Mouse (Mus musculus) limb, embryonic 11.5 days (tissue): Measurements from ENCODE around the gene Spata22. TPM values are rescaled to one million over a fixed set of nuclear protein-coding genes. Genes with fewer than 3 reads are reported as not detected.
"Not testable (repeated sequence)": the region's sequence is repeated elsewhere in the genome, so short reads cannot be mapped to it uniquely, and the experiment has no call there.

Source experiments
- ATAC-seq: fragments of 200-750 bp; cut with Nextera tagmentation; 2 replicates; pipeline ENCODE4 v1.8.0; 2017; ENCODE audit warnings: low read depth; ENCODE audit not compliant: insufficient number of reproducible peaks, low FRiP score, low TSS enrichment
- DNase-seq: peaks from one replicate; pipeline ENCODE4 v3.0.0-alpha.2; 2015; ENCODE audit warnings: low spot score
- H3K27ac ChIP-seq: fragments of 300-500 bp; sonication (generic); replicated peaks from 2 replicates; pipeline ENCODE4 v1.5.1; 2014; ENCODE audit warnings: low read depth, mild to moderate bottlenecking, low read length
- H3K27me3 ChIP-seq: fragments of 300-500 bp; sonication (generic); 2 replicates; pipeline ENCODE4 v1.6.1; 2014; ENCODE audit warnings: mild to moderate bottlenecking, low read length, mixed read lengths; ENCODE audit not compliant: control insufficient read depth, insufficient read depth
- H3K36me3 ChIP-seq: fragments of 300-500 bp; sonication (generic); 2 replicates; pipeline ENCODE4 v1.6.1; 2014; ENCODE audit warnings: mild to moderate bottlenecking, low read length, moderate library complexity, mixed read lengths; ENCODE audit not compliant: control insufficient read depth, insufficient read depth
- H3K4me1 ChIP-seq: fragments of 300-500 bp; sonication (generic); 2 replicates; pipeline ENCODE4 v1.6.1; 2014; ENCODE audit warnings: low read length, mixed read lengths; ENCODE audit not compliant: control insufficient read depth, insufficient read depth
- H3K4me2 ChIP-seq: fragments of 300-500 bp; sonication (generic); 2 replicates; pipeline ENCODE4 v1.6.1; 2014; ENCODE audit warnings: low read depth, mild to moderate bottlenecking, moderate library complexity; ENCODE audit not compliant: severe bottlenecking
- H3K4me3 ChIP-seq: fragments of 300-500 bp; sonication (generic); 2 replicates; pipeline ENCODE4 v1.5.1; 2014; ENCODE audit warnings: low read depth, low read length
- H3K9ac ChIP-seq: fragments of 300-500 bp; sonication (generic); 2 replicates; pipeline ENCODE4 v1.6.1; 2014; ENCODE audit warnings: mild to moderate bottlenecking, low read length
- H3K9me3 ChIP-seq: fragments of 300-500 bp; sonication (generic); 2 replicates; pipeline ENCODE4 v1.6.1; 2016; ENCODE audit warnings: low read length; ENCODE audit not compliant: control insufficient read depth
- whole genome bisulfite sequencing: fragments of 180-500 bp; shearing (Covaris S2); extraction: QIAGEN DNeasy Blood & Tissue Kit; methylation state at CpG from one replicate; pipeline ENCODE4 v1.1.7; 2014; 5-methylcytosine and 5-hydroxymethylcytosine counted together
- polyA plus RNA-seq: library from polyadenylated mRNA; unstranded; fragments of >200 nt; fragmentation: Nextera tagmentation; extraction: Ambion mirVana; gene quantifications from 2 replicates; pipeline ENCODE4 v1.2.1, GENCODE M21; 2014

Spata22 gene
- polyA plus RNA-seq, 1 experiment from 2014 or later: not detected

GRCm38 (mm10) chr11:73318581-73318980 lies 11.0 kb upstream of the Spata22 start:
- H3K27ac ChIP-seq, H3K9me3 ChIP-seq, H3K4me1 ChIP-seq, ATAC-seq, H3K27me3 ChIP-seq, H3K4me2 ChIP-seq, DNase-seq, H3K36me3 ChIP-seq, H3K4me3 ChIP-seq, H3K9ac ChIP-seq: not testable (repeated sequence)
- 80% methylated on average over 2 of the region's 2 CpGs for WGBS

DNA sequence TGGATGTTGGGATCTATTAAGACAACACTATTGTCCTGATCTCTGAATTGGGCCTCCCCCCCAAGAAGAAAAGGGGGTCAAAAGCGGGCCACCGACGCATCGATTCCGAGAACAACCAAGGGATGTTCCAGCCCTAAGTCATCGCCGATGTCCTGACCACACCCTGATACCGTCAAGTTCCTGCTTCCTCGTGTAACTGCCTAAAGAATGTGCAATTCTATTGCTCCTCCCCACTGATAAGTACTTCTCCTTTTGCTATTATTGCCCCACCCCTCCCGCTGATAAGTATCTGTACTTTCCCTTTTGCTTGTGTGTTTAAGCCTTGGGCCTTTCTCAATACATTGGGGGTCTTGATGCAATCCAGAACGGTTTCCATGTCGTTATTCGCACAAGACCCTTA lies 8.5 kb upstream of the Spata22 start:
- H3K27ac ChIP-seq, H3K9me3 ChIP-seq, H3K4me1 ChIP-seq, H3K27me3 ChIP-seq, H3K4me3 ChIP-seq, H3K36me3 ChIP-seq, H3K9ac ChIP-seq, H3K4me2 ChIP-seq, DNase-seq, ATAC-seq: not testable (repeated sequence)
- 96% methylated on average over 13 of the region's 13 CpGs for WGBS

GRCm38 (mm10) chr11:73323906-73324830 lies 5.4 kb upstream of the Spata22 start:
- Histone ChIP-seq H3K9ac (no peak overlapping the region), H3K36me3 (no peaks in the 10 kb centered on the region), H3K27me3 (no peaks in the 10 kb centered on the region), H3K27ac (no peak overlapping the region), H3K9me3 (no peaks in the 10 kb centered on the region), H3K4me1 (no peaks in the 10 kb centered on the region), H3K4me3 (no peak overlapping the region), H3K4me2 (no peak overlapping the region)
- ATAC-seq (no peak), DNase-seq (no peak)
- 72% methylated on average over 9 of the region's 9 CpGs for WGBS

DNA sequence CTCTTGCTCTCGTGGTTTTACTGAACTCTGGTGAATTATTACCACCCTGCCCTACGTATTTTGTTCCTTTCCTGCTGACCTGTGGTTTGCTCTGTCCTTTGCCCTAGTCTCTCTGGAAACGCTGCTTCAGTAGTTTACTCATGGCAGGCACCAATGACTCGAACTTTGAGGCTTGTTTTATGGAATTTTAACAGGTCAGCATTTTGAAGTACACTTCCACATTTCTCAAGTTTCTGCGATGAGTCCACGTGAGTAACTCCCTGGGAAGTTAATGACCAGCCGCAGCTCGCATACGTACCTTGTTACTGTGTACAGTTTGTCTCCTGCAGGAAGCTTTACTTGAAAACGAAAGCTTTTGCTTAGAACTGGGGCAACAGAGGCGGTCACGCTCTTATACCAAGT lies 3.1 kb upstream of the Spata22 start:
- H3K36me3 ChIP-seq: no peaks in the 10 kb centered on the region
- no peak overlapping the region for H3K9ac ChIP-seq
- H3K4me3 ChIP-seq: no peak overlapping the region
- DNase-seq (peak; percentile 22), ATAC-seq (no peak)
- H3K27ac ChIP-seq: no peak overlapping the region
- WGBS: 35% methylated on average over 12 of the region's 12 CpGs
- H3K4me2 ChIP-seq: no peak overlapping the region
- H3K9me3 ChIP-seq: no peaks in the 10 kb centered on the region
- H3K4me1 ChIP-seq: no peaks in the 10 kb centered on the region
- H3K27me3 ChIP-seq: no peaks in the 10 kb centered on the region

DNA sequence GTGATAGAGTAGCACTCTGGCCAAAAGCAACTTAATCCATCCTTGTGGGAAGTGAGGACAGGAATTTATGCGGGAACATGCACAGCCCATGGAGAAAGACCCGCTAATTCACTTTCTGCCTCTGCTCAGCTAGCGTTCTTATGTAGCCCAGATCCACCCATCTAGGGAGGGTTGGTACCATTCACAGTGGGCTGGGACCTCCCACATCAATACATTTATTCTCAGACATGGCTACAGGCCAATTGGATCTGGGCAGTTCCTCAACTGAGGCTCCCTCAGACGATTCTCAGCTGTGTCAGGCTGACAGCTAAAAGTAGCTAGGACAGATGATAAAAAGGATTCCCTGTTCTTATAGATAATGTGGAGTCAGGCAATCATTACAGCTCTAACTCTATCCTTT lies 2.2 kb upstream of the Spata22 start:
- H3K4me1 ChIP-seq: no peaks in the 10 kb centered on the region
- no peak overlapping the region for H3K27ac ChIP-seq
- H3K4me3 ChIP-seq: no peak overlapping the region
- no peak overlapping the region for H3K9ac ChIP-seq
- H3K9me3 ChIP-seq: no peaks in the 10 kb centered on the region
- ATAC-seq: no peak
- no peak for DNase-seq
- 83% methylated on average over 4 of the region's 4 CpGs for WGBS
- no peaks in the 10 kb centered on the region for H3K27me3 ChIP-seq
- no peak overlapping the region for H3K4me2 ChIP-seq
- H3K36me3 ChIP-seq: no peaks in the 10 kb centered on the region

- ATAC-seq (no peak), DNase-seq (no peak)
- no peaks in the 10 kb centered on the region for H3K4me1 ChIP-seq
- no peaks in the 10 kb centered on the region for H3K9me3 ChIP-seq
- no peak overlapping the region for H3K27ac ChIP-seq
- H3K36me3 ChIP-seq: no peaks in the 10 kb centered on the region
- no peak overlapping the region for H3K4me3 ChIP-seq
- H3K27me3 ChIP-seq: no peaks in the 10 kb centered on the region
- WGBS: 81% methylated on average over 2 of the region's 2 CpGs
- no peak overlapping the region for H3K9ac ChIP-seq
- no peak overlapping the region for H3K4me2 ChIP-seq
Observed at GRCm38 (mm10) chr11:73333357-73333756, 3.8 kb downstream of the Spata22 start.

- no peaks in the 10 kb centered on the region for H3K27me3 ChIP-seq
- H3K36me3 ChIP-seq: no peaks in the 10 kb centered on the region
- ATAC-seq: no peak
- 78% methylated on average over 4 of the region's 4 CpGs for WGBS
- H3K27ac ChIP-seq: no peak overlapping the region
- no peaks in the 10 kb centered on the region for H3K9me3 ChIP-seq
- no peak overlapping the region for H3K9ac ChIP-seq
- H3K4me3 ChIP-seq: no peak overlapping the region
- no peak overlapping the region for H3K4me2 ChIP-seq
- DNase-seq: no peak
- H3K4me1 ChIP-seq: no peaks in the 10 kb centered on the region
Observed at GRCm38 (mm10) chr11:73336919-73337318, 7.4 kb downstream of the Spata22 start.

GRCm38 (mm10) chr11:73350483-73350882 lies 20.9 kb downstream of the Spata22 start, which contains the start of gene Olfr20:
Gene Olfr20 (plus strand): TSS chr11:73350783.
- ATAC-seq: no peak
- 54% methylated on average over 3 of the region's 3 CpGs for WGBS

More at GRCm38 (mm10) chr11:73350483-73350882, 20.9 kb downstream of the Spata22 start, which contains the start of gene Olfr20:
- Histone ChIP-seq H3K4me2 (no peak within 1 kb of the TSS), H3K9ac (no peak within 1 kb of the TSS), H3K27me3 (no peaks in the 10 kb centered on the region), H3K4me3 (no peak within 1 kb of the TSS), H3K36me3 (no peaks in the 10 kb centered on the region), H3K27ac (no peak within 1 kb of the TSS), H3K9me3 (no peaks in the 10 kb centered on the region), H3K4me1 (no peaks in the 10 kb centered on the region)
- no peak for DNase-seq
